Mouse (Mus musculus) NIH3T3 (cell line): Measurements from ENCODE around the gene Bnc2.
A peak's percentile ranks its signal among the peaks of the same experiment; 100 is the strongest.

ENCODE experiments used
- DNase-seq: peaks from one replicate; pipeline ENCODE4 v3.0.0-alpha.2; 2012; ENCODE audit warnings: low read depth

Bnc2 gene

GRCm38 (mm10) chr4:84507551-84507950 lies 167.5 kb downstream of the Bnc2 start:
- DNase-seq: no peak

DNA sequence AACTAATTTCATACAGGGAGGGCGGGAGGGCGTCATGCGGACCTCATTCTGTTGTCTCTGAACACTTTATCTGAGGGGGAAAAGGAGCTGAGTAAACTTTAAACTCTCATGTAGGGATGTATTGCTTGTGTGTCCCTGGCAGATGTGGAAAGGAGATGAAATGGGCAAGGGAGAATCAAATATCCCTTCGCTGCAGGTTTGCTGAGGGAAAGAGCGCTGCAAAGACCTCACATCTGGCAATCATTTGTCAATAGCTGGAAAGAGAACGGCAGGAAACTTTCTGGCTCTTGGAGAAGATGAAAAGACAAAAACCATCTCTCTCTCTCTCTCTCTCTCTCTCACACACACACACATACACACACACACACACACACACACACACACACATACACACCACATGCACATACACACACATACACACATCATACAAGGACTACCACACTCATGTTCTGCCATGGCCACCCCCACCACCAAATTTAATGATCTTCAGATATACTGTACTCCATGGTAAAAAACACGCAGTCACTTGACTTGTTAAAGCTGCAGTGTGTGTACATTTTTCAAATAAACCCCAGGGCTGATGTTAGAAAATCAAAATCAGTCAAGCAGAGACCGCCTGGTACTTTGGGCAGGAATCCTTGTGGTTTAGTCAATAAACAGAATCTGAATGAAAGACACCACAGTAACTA lies 172.3 kb downstream of the Bnc2 start:
- DNase-seq: peak; percentile 62

- peak; percentile 52 for DNase-seq
Observed at GRCm38 (mm10) chr4:84500796-84501349, 174.2 kb downstream of the Bnc2 start.

DNA sequence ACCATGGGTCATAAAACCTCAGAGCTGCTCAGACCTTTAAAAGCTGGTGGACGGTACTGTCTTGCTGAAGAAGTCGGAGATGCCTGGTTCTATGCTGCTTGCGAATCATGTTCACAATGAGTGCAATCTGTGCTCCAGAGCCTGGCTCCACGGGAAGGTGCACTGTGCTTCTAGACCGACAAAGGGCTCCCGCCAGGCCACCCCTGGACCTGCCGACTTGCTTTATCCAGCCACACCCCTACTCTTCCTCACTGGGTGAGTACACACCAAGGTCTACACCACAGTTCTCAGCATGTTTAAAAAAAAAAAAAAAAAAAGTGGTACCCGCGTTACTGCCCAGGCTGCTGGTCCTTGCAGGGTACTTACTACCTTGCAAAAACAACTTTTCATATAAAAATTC lies 174.8 kb downstream of the Bnc2 start:
- DNase-seq: peak; percentile 60

DNA sequence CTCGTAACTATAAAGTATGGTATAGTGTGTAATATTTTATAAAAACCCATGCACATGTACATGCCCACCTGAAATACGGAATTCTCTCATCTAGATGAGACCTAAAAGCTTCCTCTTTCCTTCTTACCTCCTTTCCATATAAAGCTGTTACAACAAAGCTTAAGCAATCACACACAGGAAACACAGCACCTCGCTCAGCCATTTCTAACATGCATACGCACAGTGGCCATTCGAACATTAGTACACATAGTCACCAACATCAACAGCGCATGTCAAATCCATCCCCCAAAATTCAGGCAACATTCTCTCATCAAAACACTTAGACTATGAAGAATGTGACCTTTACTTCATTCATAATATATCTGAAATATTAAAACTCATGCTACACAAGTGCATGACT lies 176.6 kb downstream of the Bnc2 start:
- no peak for DNase-seq

- peak; percentile 54 for DNase-seq
Observed at GRCm38 (mm10) chr4:84488323-84488722, 186.8 kb downstream of the Bnc2 start.

GRCm38 (mm10) chr4:84482680-84483079 lies 192.4 kb downstream of the Bnc2 start:
- DNase-seq: no peak

DNA sequence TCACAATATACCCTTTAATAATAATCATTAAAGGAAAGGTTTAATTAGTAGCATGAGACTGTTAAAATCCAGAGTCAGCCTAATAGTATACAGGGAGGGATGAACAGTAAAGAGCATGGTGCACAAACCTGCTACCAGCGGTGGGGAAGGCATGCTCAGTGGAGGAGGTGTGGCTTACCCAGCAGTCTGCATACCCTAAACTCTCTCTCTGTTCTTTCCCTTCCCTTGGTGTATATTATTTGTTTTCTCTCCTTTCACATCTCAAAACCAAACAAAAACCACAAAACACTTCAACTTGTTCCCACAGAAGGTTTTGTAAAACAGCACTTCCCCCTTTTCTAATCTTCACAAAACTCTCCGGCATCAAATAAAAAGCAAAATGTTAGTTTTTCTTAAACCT lies 202.4 kb downstream of the Bnc2 start:
- DNase-seq: no peak

- DNase-seq: no peak
Observed at GRCm38 (mm10) chr4:84470106-84470885, 204.8 kb downstream of the Bnc2 start.

- DNase-seq: no peak
Observed at GRCm38 (mm10) chr4:84469400-84469799, 205.7 kb downstream of the Bnc2 start.

- no peak for DNase-seq
Observed at GRCm38 (mm10) chr4:84467722-84468121, 207.4 kb downstream of the Bnc2 start.

DNA sequence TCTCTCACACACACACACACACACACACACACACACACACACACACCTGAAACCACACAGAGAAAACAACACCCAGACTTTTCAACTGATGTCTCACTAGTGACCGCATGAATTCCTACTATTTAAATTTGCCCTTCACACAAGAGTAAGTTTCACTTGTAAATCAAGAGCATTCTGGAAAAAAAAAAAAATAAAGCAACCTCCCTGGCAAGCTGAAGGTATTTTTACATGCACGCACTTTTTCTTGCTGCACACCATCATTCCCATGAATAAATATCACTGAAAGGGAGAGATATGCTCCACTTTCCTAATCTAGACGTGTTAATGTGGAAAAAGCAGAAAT lies 216.9 kb downstream of the Bnc2 start:
- peak; percentile 58 for DNase-seq

- DNase-seq: peak; percentile 96
Observed at GRCm38 (mm10) chr4:84457512-84458217, 217.4 kb downstream of the Bnc2 start.

GRCm38 (mm10) chr4:84456853-84457249 lies 218.2 kb downstream of the Bnc2 start:
- DNase-seq: no peak

GRCm38 (mm10) chr4:84456198-84456852 lies 218.8 kb downstream of the Bnc2 start:
- DNase-seq: no peak

- DNase-seq: no peak
Observed at GRCm38 (mm10) chr4:84454493-84454892, 220.6 kb downstream of the Bnc2 start.

- no peak for DNase-seq
Observed at GRCm38 (mm10) chr4:84453586-84453985, 221.5 kb downstream of the Bnc2 start.

- DNase-seq: no peak
Observed at GRCm38 (mm10) chr4:84452642-84453041, 222.4 kb downstream of the Bnc2 start.

DNA sequence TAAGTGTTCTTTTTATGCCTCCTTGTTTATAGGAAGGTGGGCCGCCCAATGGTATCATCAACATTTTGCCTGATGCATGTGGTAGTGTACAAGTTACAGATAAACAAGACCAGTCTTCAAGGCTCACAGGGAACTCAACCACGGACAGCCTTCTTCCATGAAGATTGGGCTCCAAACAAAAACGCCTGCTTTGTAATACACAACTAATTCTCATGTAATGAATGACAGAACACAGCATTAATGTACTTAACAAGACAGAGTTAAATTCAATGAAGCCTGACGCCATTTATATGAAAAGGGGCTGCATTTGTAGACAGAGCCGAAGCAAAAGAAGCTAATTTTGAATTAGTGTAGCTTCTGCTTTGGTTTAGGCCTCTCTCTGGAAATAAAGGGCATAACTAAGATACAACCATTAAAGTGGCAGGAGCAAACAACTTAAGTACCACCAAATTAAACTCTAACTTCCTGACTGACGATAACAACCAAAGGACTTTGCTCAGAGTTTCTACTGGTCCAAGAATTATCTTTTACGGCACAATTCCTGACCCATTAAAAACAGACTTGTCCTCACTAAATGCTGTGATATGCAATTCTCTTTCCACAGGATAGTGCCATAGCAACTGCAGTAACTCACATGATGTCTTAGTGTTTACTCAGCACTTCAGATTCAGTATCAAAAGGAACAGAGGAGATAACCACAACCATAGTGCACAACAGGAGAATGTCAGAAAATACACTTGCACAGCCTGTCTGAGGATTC lies 225.6 kb downstream of the Bnc2 start:
- no peak for DNase-seq

DNA sequence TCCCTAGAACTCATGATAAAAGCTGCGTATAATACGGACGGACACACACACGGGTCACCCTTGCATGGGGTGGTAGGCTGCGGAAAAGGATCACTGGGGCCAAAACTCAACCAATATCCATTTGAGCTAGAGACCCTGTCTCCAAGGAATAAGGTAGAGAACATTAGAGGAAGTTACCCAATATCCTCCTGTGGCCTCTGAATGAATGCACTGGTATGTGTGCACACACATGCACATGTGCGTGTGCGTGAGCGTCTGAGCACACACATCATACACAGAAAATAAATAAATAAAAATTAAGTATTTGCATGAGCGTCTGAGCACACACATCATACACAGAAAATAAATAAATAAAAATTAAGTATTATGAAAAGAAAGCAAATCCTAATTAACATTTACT lies 241.8 kb downstream of the Bnc2 start:
- no peak for DNase-seq
